Mouse (Mus musculus) liver, embryonic 14.5 days (tissue): ENCODE measurements around the gene Fcrl5.

ENCODE experiments used
- CTCF ChIP-seq: IDR thresholded peaks from 2 replicates; pipeline ENCODE4 v1.5.1; 2016; ENCODE audit warnings: antibody characterized with exemption, low read depth, control low read depth
- EP300 ChIP-seq: IDR thresholded peaks from 2 replicates; pipeline ENCODE4 v1.6.1; 2016; ENCODE audit warnings: antibody characterized with exemption, low read depth

GRCm38 (mm10) chr3:87538034-87538433, 102.5 kb downstream of the Fcrl5 start:
- TF ChIP-seq CTCF (no peak), EP300 (no peak)
